Mouse (Mus musculus) cerebellum, adult 11-12 months (tissue): ENCODE data around the gene Ncaph2.

Experiments
- DNase-seq: peaks from one replicate; pipeline ENCODE4 v3.0.0; 2022

The Ncaph2 gene

GRCm38 (mm10) chr15:89355241-89356187 lies at the start of gene Ncaph2, which contains the start of gene Lmf2:
TSS of gene Ncaph2 (plus strand) at chr15:89355719.
TSS of gene Lmf2 (minus strand) at chr15:89355659.
- peak; percentile 93 for DNase-seq

- DNase-seq: no peak
These were observed 49.6 kb upstream of the Ncaph2 start for GRCm38 (mm10) chr15:89305966-89306365.

- DNase-seq: peak; percentile 41
These were observed 48.1 kb upstream of the Ncaph2 start for GRCm38 (mm10) chr15:89307461-89307860.

GRCm38 (mm10) chr15:89308406-89309139 lies 46.9 kb upstream of the Ncaph2 start:
- DNase-seq: peak; percentile 67

- DNase-seq: peak; percentile 84
These were observed 45.5 kb upstream of the Ncaph2 start for GRCm38 (mm10) chr15:89309962-89310498.

- DNase-seq: peak; percentile 61
These were observed 42.2 kb upstream of the Ncaph2 start for GRCm38 (mm10) chr15:89313359-89313758.

GRCm38 (mm10) chr15:89314107-89314506 lies 41.4 kb upstream of the Ncaph2 start:
- no peak for DNase-seq

- DNase-seq: peak; percentile 78
These were observed 40.9 kb upstream of the Ncaph2 start for GRCm38 (mm10) chr15:89314511-89315189.

- peak; percentile 99 for DNase-seq
These were observed 40.3 kb upstream of the Ncaph2 start, which contains the start of gene Sbf1 for GRCm38 (mm10) chr15:89315190-89315731. TSS of gene Sbf1 (minus strand) at chr15:89315311.

- peak; percentile 46 for DNase-seq
These were observed 39.4 kb upstream of the Ncaph2 start for GRCm38 (mm10) chr15:89316146-89316545.

GRCm38 (mm10) chr15:89321264-89321663 lies 34.3 kb upstream of the Ncaph2 start:
- DNase-seq: no peak

GRCm38 (mm10) chr15:89322670-89323522 lies 32.6 kb upstream of the Ncaph2 start, which contains the start of gene Adm2:
TSS of gene Adm2 (plus strand) at chr15:89322720.
- no peak for DNase-seq

- DNase-seq: no peak
These were observed 31.9 kb upstream of the Ncaph2 start for GRCm38 (mm10) chr15:89323656-89324055.

- no peak for DNase-seq
These were observed 29.1 kb upstream of the Ncaph2 start for GRCm38 (mm10) chr15:89326441-89326840.

GRCm38 (mm10) chr15:89334271-89334670 lies 21.2 kb upstream of the Ncaph2 start, which contains the start of gene Miox:
TSS of gene Miox (plus strand) at chr15:89334398.
- no peak for DNase-seq

- DNase-seq: no peak
These were observed 20.6 kb upstream of the Ncaph2 start for GRCm38 (mm10) chr15:89334774-89335537.

GRCm38 (mm10) chr15:89336422-89336821 lies 19.1 kb upstream of the Ncaph2 start:
- DNase-seq: no peak

GRCm38 (mm10) chr15:89339696-89340095 lies 15.8 kb upstream of the Ncaph2 start:
- no peak for DNase-seq

- DNase-seq: no peak
These were observed 15.4 kb upstream of the Ncaph2 start for GRCm38 (mm10) chr15:89340136-89340535.

- no peak for DNase-seq
These were observed 13.8 kb upstream of the Ncaph2 start for GRCm38 (mm10) chr15:89341678-89342077.
